Mouse (Mus musculus) adrenal gland, postnatal 10 days (tissue): ENCODE results near the gene Gm9044. TPM values are rescaled to one million over a fixed set of nuclear protein-coding genes. Genes with fewer than 3 reads are reported as not detected.
"Not testable (repeated sequence)": the region's sequence is repeated elsewhere in the genome, so short reads cannot be mapped to it uniquely, and the experiment has no call there.

Experiments used
- DNase-seq: peaks from one replicate; pipeline ENCODE4 v3.0.0; 2021; ENCODE audit warnings: mixed read lengths
- long read RNA-seq, 2 experiments: library from polyadenylated mRNA; stranded (forward); transcript quantifications; one replicate each; pipeline ENCODE4 v2.0.0; 2021
- total RNA-seq, 2 experiments: library from RNA; stranded (reverse); gene quantifications; 2 replicates each; pipeline ENCODE4 v1.2.3; 2021

The Gm9044 gene
- not detected for total RNA-seq
- long read RNA-seq, experiment 1 = 0 reads
- long read RNA-seq, experiment 2 = 0 reads

DNA sequence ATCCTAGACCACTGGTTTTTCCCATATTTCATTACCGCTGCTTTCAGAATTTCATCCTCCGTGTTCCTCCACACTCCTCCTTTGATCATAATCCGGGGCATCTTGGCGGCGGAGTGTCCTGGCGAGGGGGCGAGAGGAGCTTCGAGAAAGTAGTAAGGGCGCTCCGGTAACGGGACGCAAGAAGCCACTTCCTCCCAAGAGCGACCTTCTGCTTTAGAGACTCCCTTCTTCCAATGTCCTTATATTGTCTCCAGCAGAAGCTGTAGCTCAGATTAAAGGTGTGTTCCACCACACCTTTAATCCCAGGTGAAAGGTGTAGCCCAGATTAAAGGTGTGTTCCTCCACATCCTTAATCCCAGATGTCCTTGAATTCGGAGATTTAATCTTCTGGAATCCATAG, at the start of gene Gm9044:
Gene Gm9044 (minus strand): TSS at position 101 of the 400 bp plus-strand sequence.
- not testable (repeated sequence) for DNase-seq

GRCm38 (mm10) chr10:118370443-118370842, 38.2 kb upstream of the Gm9044 start:
- peak; percentile 85 for DNase-seq

DNA sequence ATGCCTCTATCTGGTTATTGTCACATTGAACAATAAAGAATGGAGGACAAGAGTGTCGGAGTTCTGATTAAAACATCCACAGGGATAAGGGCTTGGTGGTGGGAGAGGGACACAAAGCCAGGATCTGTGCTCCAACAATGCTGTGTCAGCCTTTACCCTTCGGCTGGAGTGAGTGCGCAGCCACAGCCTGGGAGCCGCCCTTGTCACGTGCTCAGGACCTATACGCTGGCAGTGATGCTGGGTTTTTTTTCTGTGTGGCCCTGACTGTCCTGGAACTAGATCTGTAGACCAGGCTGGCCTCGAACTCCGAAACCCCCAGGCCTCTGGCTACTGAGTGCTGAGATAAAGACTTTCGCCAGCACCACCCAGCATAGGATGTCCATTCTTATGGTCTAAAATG, 37.3 kb upstream of the Gm9044 start:
- no peak for DNase-seq

GRCm38 (mm10) chr10:118354005-118354404, 21.8 kb upstream of the Gm9044 start, which contains the start of gene Gm9049:
TSS of gene Gm9049 (minus strand) at chr10:118354105.
- DNase-seq = not testable (repeated sequence)

- DNase-seq = not testable (repeated sequence)
These were observed 16.4 kb upstream of the Gm9044 start, which contains the start of gene Gm9048 for GRCm38 (mm10) chr10:118348579-118348978. TSS of gene Gm9048 (minus strand) at chr10:118348679.

GRCm38 (mm10) chr10:118343155-118343554, 10.9 kb upstream of the Gm9044 start, which contains the start of gene Gm9046:
TSS of gene Gm9046 (minus strand) at chr10:118343255.
- DNase-seq = not testable (repeated sequence)

DNA sequence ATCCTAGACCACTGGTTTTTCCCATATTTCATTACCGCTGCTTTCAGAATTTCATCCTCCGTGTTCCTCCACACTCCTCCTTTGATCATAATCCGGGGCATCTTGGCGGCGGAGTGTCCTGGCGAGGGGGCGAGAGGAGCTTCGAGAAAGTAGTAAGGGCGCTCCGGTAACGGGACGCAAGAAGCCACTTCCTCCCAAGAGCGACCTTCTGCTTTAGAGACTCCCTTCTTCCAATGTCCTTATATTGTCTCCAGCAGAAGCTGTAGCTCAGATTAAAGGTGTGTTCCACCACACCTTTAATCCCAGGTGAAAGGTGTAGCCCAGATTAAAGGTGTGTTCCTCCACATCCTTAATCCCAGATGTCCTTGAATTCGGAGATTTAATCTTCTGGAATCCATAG, 5.5 kb upstream of the Gm9044 start, which contains the start of gene Gm9045:
Gene Gm9045 (minus strand): TSS at position 101 of the 400 bp plus-strand sequence.
- not testable (repeated sequence) for DNase-seq

DNA sequence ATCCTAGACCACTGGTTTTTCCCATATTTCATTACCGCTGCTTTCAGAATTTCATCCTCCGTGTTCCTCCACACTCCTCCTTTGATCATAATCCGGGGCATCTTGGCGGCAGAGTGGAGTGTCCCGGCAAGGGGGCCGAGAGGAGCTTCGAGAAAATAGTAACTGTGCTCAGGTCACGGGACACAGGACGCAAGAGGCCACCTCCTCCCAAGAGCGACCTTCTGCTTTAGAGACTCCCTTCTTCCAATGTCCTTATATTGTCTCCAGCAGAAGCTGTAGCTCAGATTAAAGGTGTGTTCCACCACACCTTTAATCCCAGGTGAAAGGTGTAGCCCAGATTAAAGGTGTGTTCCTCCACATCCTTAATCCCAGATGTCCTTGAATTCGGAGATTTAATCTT, 5.3 kb downstream of the Gm9044 start, which contains the start of gene Gm9040:
Gene Gm9040 (minus strand): TSS at position 101 of the 400 bp plus-strand sequence.
- DNase-seq = not testable (repeated sequence)

DNA sequence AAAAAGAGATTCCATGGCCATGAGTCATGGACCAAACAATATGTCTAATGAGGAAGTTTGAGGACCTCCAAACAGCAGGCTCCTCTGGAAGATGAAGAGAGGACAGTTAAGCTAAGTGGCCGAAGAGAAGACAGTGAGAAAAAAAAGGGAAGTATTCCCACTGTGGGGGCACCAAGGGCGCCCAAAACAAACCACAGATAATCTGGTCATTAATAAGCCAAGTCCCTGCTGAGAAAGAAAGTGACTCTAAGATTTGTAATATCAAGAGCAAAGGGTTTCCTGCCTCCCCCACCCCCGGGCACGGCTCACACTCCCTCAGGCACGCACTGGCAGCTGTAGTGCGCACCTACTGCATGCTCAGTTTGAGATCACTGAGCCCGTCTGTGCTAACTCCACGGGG, 13.2 kb downstream of the Gm9044 start:
- DNase-seq = no peak

GRCm38 (mm10) chr10:118302133-118302532, 30.1 kb downstream of the Gm9044 start:
- not testable (repeated sequence) for DNase-seq

GRCm38 (mm10) chr10:118294938-118295337, 37.3 kb downstream of the Gm9044 start, which contains the start of gene Iltifb:
TSS of gene Iltifb (minus strand) at chr10:118295038.
- no peak for DNase-seq

DNA sequence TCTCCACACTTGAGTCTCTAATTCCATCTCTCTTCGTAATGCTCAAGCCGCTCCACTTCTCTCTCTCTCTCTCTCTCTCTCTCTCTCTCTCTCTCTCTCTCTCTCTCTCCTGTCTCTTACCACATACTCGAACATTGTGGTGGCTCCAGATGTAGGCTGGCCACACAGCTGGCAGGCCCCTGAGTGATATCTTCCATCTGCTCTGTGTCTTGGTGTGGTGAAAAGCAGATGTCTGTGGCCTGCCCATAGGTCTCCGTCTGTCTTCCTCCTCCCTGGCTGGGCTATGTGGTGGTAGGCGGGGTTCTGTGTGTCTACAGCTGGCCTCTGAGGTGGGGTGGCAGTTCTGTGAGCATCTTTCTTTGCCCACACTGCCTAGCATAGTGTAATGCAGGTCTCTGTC, 49.2 kb downstream of the Gm9044 start:
- DNase-seq = not testable (repeated sequence)

DNA sequence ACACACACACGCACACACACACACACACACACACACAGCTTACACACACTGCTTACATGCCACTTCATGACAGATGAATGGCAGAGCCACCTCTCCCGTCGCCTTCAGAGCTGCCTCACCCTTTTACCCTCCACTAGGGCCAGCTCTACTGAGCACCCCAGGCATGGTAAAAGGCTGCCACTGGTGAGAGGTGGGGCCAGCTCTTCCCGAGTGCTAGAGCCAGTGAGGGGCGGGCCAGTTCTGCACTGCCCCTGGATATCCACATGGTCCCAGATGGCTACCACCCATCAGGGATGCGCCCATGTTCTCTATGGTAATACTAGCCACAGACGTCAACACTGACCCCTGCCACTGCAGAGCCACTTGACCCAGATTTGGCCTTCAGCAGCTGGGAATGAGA, 49.6 kb downstream of the Gm9044 start:
- not testable (repeated sequence) for DNase-seq

Other genes starting within 250 kb of the Gm9044 start
- gene Mdm1, start 190.6 kb downstream of the Gm9044 start, total RNA-seq = 10 to 100 TPM; 15.5 to 17.8 TPM
- gene Il22, start 127.5 kb downstream of the Gm9044 start, total RNA-seq = not detected
- under 1 TPM; 0.58 to 0.72 TPM for gene Gm32717, start 91.6 kb downstream of the Gm9044 start, total RNA-seq
- under 1 TPM; 0.58 to 0.72 TPM for gene Gm32802, start 73.7 kb downstream of the Gm9044 start, total RNA-seq
- not detected for gene Iltifb, start 37.4 kb downstream of the Gm9044 start, total RNA-seq
- not detected for gene Gm9040, start 5.4 kb downstream of the Gm9044 start, total RNA-seq
- not detected for gene Gm9045, start 5.4 kb upstream of the Gm9044 start, total RNA-seq
- gene Gm9046, start 10.8 kb upstream of the Gm9044 start, total RNA-seq = not detected
- gene Gm9048, start 16.3 kb upstream of the Gm9044 start, total RNA-seq = not detected
- gene Gm9049, start 21.7 kb upstream of the Gm9044 start, total RNA-seq = not detected
- not detected for gene Ifng, start 108.6 kb upstream of the Gm9044 start, total RNA-seq